Mouse (Mus musculus): ENCODE results near the gene Ubxn6. TPM values are rescaled to one million over a fixed set of nuclear protein-coding genes. Genes with fewer than 3 reads are reported as not detected.
A peak's percentile ranks its signal among the peaks of the same experiment; 100 is the strongest.
"Not testable (repeated sequence)": the region's sequence is repeated elsewhere in the genome, so short reads cannot be mapped to it uniquely, and the experiment has no call there.

Gene Ubxn6
- polyA plus RNA-seq, 1 experiment from 2014 or later = 51.6 TPM

GRCm38 (mm10) chr17:56110571-56110970, 35.7 kb upstream of the Ubxn6 start:
- H3K9me3 ChIP-seq (replicated peaks) = no peaks in the 10 kb centered on the region
- no peak overlapping the region for H3K4me3 ChIP-seq (replicated peaks)
- no peak for ATAC-seq (ENCODE audit: insufficient number of reproducible peaks, low FRiP score, low TSS enrichment, low read depth)
- H3K27ac ChIP-seq (replicated peaks) = no peak overlapping the region
- H3K9ac ChIP-seq = no peak overlapping the region
- no peak overlapping the region for H3K4me2 ChIP-seq (replicated peaks)
- no peaks in the 10 kb centered on the region for H3K36me3 ChIP-seq
- H3K27me3 ChIP-seq = peaks cover 4% of the 10 kb centered on the region
- WGBS = 69% methylated on average over 4 of the region's 4 CpGs
- H3K4me1 ChIP-seq = no peaks in the 10 kb centered on the region

- 56% methylated on average over 10 of the region's 10 CpGs for WGBS
- ATAC-seq (ENCODE audit: insufficient number of reproducible peaks, low FRiP score, low TSS enrichment, low read depth) = 0 out of 2 replicates have a peak, but pooled peaks have one; percentile 25
- H3K27ac ChIP-seq (replicated peaks) = no peak within 1 kb of the TSS
Measured at GRCm38 (mm10) chr17:56109219-56110051, 34.6 kb upstream of the Ubxn6 start, which contains the start of gene Plin4. Plin4 (minus strand) TSS chr17:56109803.

GRCm38 (mm10) chr17:56108334-56109044, 33.7 kb upstream of the Ubxn6 start:
- H3K4me2 ChIP-seq (replicated peaks) = no peak overlapping the region
- 77% methylated on average over 6 of the region's 6 CpGs for WGBS
- ATAC-seq (ENCODE audit: insufficient number of reproducible peaks, low FRiP score, low TSS enrichment, low read depth) = no peak

More at GRCm38 (mm10) chr17:56109219-56110051, 34.6 kb upstream of the Ubxn6 start, which contains the start of gene Plin4:
- Histone ChIP-seq H3K36me3 (no peaks in the 10 kb centered on the region), H3K4me2 (replicated peaks) (no peak within 1 kb of the TSS), H3K9ac (no peak within 1 kb of the TSS), H3K9me3 (replicated peaks) (no peaks in the 10 kb centered on the region), H3K4me3 (replicated peaks) (no peak within 1 kb of the TSS), H3K27me3 (no peaks in the 10 kb centered on the region), H3K4me1 (no peaks in the 10 kb centered on the region)

DNA sequence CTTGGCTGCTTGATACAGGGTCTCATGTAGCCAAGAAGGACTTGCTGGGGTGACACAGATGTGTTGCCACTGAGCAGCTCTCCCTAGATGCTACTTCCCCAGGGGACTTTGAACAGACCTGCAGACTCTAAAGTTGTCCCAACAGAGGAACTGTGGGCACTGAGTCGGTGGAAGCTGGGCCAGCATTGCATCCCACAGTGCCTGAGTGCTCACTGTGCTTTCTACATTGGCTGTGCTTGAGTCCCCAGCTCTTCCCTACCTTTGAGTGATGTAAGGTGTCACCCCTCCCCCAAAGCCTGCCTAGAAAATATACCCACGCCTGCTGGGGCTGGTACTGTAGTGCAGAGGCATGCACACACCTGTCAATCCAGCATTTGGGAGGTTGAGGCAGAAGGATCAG, 32.9 kb upstream of the Ubxn6 start:
- Histone ChIP-seq H3K4me3 (replicated peaks) (no peak overlapping the region), H3K4me2 (replicated peaks) (no peak overlapping the region), H3K4me1 (no peaks in the 10 kb centered on the region), H3K9ac (no peak overlapping the region), H3K9me3 (replicated peaks) (no peaks in the 10 kb centered on the region), H3K27me3 (no peaks in the 10 kb centered on the region), H3K27ac (replicated peaks) (no peak overlapping the region), H3K36me3 (peaks cover 11% of the 10 kb centered on the region)
- no peak for ATAC-seq (ENCODE audit: insufficient number of reproducible peaks, low FRiP score, low TSS enrichment, low read depth)
- 65% methylated on average over 2 of the region's 2 CpGs for WGBS

More at GRCm38 (mm10) chr17:56108334-56109044, 33.7 kb upstream of the Ubxn6 start:
- Histone ChIP-seq H3K36me3 (peaks cover 4% of the 10 kb centered on the region; the same call in 1 of the 2 replicates), H3K9me3 (replicated peaks) (no peaks in the 10 kb centered on the region), H3K27me3 (no peaks in the 10 kb centered on the region), H3K27ac (replicated peaks) (no peak overlapping the region), H3K9ac (no peak overlapping the region), H3K4me3 (replicated peaks) (no peak overlapping the region), H3K4me1 (no peaks in the 10 kb centered on the region)

DNA sequence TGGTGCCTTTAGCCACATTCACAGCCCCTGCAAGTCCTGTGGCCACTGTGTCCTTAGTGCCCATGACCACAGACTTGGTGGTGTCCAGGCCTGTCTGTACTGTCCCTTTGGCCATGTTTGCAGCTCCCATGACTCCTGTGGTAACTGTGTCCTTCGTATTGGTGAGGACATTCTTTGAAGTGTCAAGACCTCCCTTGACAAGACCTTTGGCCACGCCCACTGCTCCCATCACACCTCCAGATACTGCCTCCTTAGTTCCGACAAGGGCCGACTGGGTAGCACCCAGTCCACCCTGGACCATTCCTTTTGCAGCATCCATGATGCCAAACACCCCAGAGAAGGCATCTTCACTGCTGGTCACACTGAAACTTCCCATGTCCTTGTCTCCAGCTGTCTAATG, 32.2 kb upstream of the Ubxn6 start:
- H3K9ac ChIP-seq = no peak overlapping the region
- peaks cover 18% of the 10 kb centered on the region for H3K36me3 ChIP-seq
- H3K4me3 ChIP-seq (replicated peaks) = no peak overlapping the region
- WGBS = 72% methylated on average over 4 of the region's 4 CpGs
- H3K4me1 ChIP-seq = no peaks in the 10 kb centered on the region
- ATAC-seq (ENCODE audit: insufficient number of reproducible peaks, low FRiP score, low TSS enrichment, low read depth) = no peak
- H3K27ac ChIP-seq (replicated peaks) = no peak overlapping the region
- H3K27me3 ChIP-seq = no peaks in the 10 kb centered on the region
- H3K9me3 ChIP-seq (replicated peaks) = no peaks in the 10 kb centered on the region
- no peak overlapping the region for H3K4me2 ChIP-seq (replicated peaks)

GRCm38 (mm10) chr17:56106436-56106835, 31.6 kb upstream of the Ubxn6 start:
- H3K4me2 ChIP-seq (replicated peaks); H3K9me3 ChIP-seq (replicated peaks); H3K4me3 ChIP-seq (replicated peaks); H3K27ac ChIP-seq (replicated peaks); H3K4me1 ChIP-seq; H3K9ac ChIP-seq; H3K27me3 ChIP-seq; ATAC-seq (ENCODE audit: insufficient number of reproducible peaks, low FRiP score, low TSS enrichment, low read depth): not testable (repeated sequence)
- WGBS = 93% methylated on average over 4 of the region's 4 CpGs
- H3K36me3 ChIP-seq = peaks cover 24% of the 10 kb centered on the region

- peaks cover 40% of the 10 kb centered on the region for H3K36me3 ChIP-seq
- WGBS = 92% methylated on average over 2 of the region's 5 CpGs
Measured at GRCm38 (mm10) chr17:56104821-56105220, 30.0 kb upstream of the Ubxn6 start.

GRCm38 (mm10) chr17:56103465-56104285, 28.8 kb upstream of the Ubxn6 start:
- Histone ChIP-seq H3K4me3 (replicated peaks) (no peak overlapping the region), H3K27me3 (no peaks in the 10 kb centered on the region), H3K9ac (no peak overlapping the region), H3K4me1 (no peaks in the 10 kb centered on the region), H3K36me3 (peaks cover 49% of the 10 kb centered on the region), H3K9me3 (replicated peaks) (no peaks in the 10 kb centered on the region), H3K4me2 (replicated peaks) (no peak overlapping the region), H3K27ac (replicated peaks) (no peak overlapping the region)
- 93% methylated on average over 8 of the region's 8 CpGs for WGBS
- ATAC-seq (ENCODE audit: insufficient number of reproducible peaks, low FRiP score, low TSS enrichment, low read depth) = no peak

More at GRCm38 (mm10) chr17:56104821-56105220, 30.0 kb upstream of the Ubxn6 start:
- H3K4me3 ChIP-seq (replicated peaks); H3K9ac ChIP-seq; H3K27ac ChIP-seq (replicated peaks); H3K4me2 ChIP-seq (replicated peaks); ATAC-seq (ENCODE audit: insufficient number of reproducible peaks, low FRiP score, low TSS enrichment, low read depth); H3K27me3 ChIP-seq; H3K9me3 ChIP-seq (replicated peaks); H3K4me1 ChIP-seq: not testable (repeated sequence)

GRCm38 (mm10) chr17:56102927-56103326, 28.1 kb upstream of the Ubxn6 start:
- Histone ChIP-seq H3K9ac (no peak overlapping the region), H3K36me3 (peaks cover 56% of the 10 kb centered on the region)

DNA sequence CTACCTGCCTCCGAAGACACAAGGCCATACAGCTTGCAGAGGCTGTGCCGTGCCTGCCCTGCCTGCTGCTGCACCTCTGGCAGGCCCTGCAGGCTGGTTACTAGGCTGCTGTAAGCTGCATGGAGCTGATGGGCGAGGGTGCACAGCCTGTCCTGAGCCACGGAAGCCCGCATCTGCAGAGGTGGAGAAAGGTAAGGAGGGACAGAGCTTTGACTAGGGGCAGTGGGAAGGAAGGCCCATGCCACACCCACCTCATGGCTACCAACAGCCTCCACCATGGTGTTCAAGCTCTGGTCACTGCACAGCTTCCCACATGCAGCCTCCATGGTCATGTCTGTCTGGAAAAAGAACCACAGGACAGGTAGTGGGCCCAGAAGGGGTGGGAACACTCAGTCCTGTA, 27.3 kb upstream of the Ubxn6 start:
- Histone ChIP-seq H3K27me3 (no peaks in the 10 kb centered on the region), H3K9me3 (replicated peaks) (no peaks in the 10 kb centered on the region), H3K9ac (no peak overlapping the region), H3K4me3 (replicated peaks) (no peak overlapping the region), H3K27ac (replicated peaks) (no peak overlapping the region), H3K4me1 (no peaks in the 10 kb centered on the region), H3K4me2 (replicated peaks) (no peak overlapping the region), H3K36me3 (peaks cover 64% of the 10 kb centered on the region)
- WGBS = 84% methylated on average over 5 of the region's 5 CpGs
- no peak for ATAC-seq (ENCODE audit: insufficient number of reproducible peaks, low FRiP score, low TSS enrichment, low read depth)

More at GRCm38 (mm10) chr17:56102927-56103326, 28.1 kb upstream of the Ubxn6 start:
- Histone ChIP-seq H3K27me3 (no peaks in the 10 kb centered on the region), H3K9me3 (replicated peaks) (no peaks in the 10 kb centered on the region), H3K4me3 (replicated peaks) (no peak overlapping the region), H3K4me2 (replicated peaks) (no peak overlapping the region), H3K27ac (replicated peaks) (no peak overlapping the region), H3K4me1 (no peaks in the 10 kb centered on the region)
- WGBS = 94% methylated on average over 9 of the region's 9 CpGs
- ATAC-seq (ENCODE audit: insufficient number of reproducible peaks, low FRiP score, low TSS enrichment, low read depth) = no peak

DNA sequence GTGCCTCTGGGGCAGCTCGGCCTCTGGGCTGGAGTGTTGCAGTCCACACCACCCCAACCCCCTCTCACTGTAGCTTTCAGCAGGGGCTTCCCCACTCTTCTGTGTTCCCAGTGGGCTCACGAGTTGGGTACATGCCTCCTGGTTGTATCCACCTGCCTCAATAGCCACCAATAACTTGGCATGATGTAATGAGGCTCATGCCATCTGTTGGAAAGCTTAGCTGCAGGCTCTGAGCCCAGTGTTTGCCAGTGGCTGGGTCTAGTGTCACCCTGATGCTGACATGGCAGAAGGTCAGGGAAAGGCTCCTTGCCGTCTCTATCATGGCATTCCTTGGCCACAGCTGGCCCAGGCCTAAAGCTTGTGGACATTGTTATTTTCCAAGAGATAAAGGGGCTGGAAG, 26.0 kb upstream of the Ubxn6 start:
- Histone ChIP-seq H3K9ac (no peak overlapping the region), H3K36me3 (peaks cover 78% of the 10 kb centered on the region), H3K4me2 (replicated peaks) (no peak overlapping the region), H3K9me3 (replicated peaks) (no peaks in the 10 kb centered on the region), H3K27me3 (no peaks in the 10 kb centered on the region), H3K4me3 (replicated peaks) (no peak overlapping the region), H3K4me1 (no peaks in the 10 kb centered on the region), H3K27ac (replicated peaks) (no peak overlapping the region)
- 91% methylated on average over 3 of the region's 3 CpGs for WGBS
- ATAC-seq (ENCODE audit: insufficient number of reproducible peaks, low FRiP score, low TSS enrichment, low read depth) = no peak
